Mouse (Mus musculus) liver, embryonic 14.5 days (tissue): ENCODE data around the gene Ybx3.
A peak's percentile ranks its signal among the peaks of the same experiment; 100 is the strongest.

Experiments
- CTCF ChIP-seq: IDR thresholded peaks from 2 replicates; pipeline ENCODE4 v1.5.1; 2016; ENCODE audit warnings: antibody characterized with exemption, low read depth, control low read depth
- EP300 ChIP-seq: IDR thresholded peaks from 2 replicates; pipeline ENCODE4 v1.6.1; 2016; ENCODE audit warnings: antibody characterized with exemption, low read depth

DNA sequence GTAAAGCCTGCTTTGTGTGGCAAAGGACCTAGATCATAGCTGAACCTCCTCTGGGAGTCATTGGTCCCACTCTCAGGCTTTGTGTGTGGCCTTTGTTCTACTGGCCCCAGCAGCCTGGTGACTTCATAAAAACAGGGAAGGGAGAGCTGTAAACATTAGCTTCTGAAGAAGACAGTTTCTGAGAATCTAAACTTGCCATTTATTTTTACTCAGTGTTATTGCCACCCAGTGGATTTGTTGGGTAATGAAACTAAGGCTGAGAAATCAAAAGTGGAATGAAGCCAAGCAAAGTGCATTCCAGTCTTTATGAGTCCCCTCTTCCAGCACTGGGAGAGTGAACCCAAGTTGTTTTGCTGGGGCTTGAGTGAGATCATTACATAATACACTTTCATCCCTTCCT is 30.5 kb upstream of the Ybx3 start:
- TF ChIP-seq CTCF (peak; percentile 49; the same call in 1 of the 2 replicates), EP300 (no peak)
